Comparison of ENCODE assay signal across 19 mouse cellular contexts in genomic region chr9:69336063-69336462, GRCm38 (mm10).
DNase-seq lines count a peak whose midpoint lies in the region; ATAC-seq and TF ChIP-seq lines count a peak whose summit lies in the region.
"Had no signal": no experiment of that assay in that cellular context is flagged by ENCODE, and none has a peak within 500 bp of the region (broad histone marks: within the 10 kb centered on the region; RNA-seq: fewer than 3 reads in every experiment).

No protein-coding gene starts in this region.

- H3K9ac ChIP-seq in liver, postnatal 0 days (replicated peaks), result no peak overlapping the region
- H3K9ac ChIP-seq in hindbrain, embryonic 14.5 days, result no peak overlapping the region
- H3K9ac ChIP-seq in forebrain, embryonic 12.5 days, result no peak overlapping the region
- no peak overlapping the region for H3K9ac ChIP-seq in intestine, embryonic 16.5 days (ENCODE audit: low read depth, low read length)
- H3K9ac ChIP-seq: forebrain, postnatal 0 days; limb, embryonic 13.5 days; neural tube, embryonic 13.5 days had no signal

- H3K27ac ChIP-seq in liver, postnatal 0 days (ENCODE audit: low read depth), result peak overlapping the region; percentile 57; the same call in 1 of the 2 replicates
- no peak overlapping the region for H3K27ac ChIP-seq in hindbrain, embryonic 14.5 days
- no peak overlapping the region for H3K27ac ChIP-seq in forebrain, embryonic 12.5 days
- no peak overlapping the region for H3K27ac ChIP-seq in intestine, embryonic 16.5 days (ENCODE audit: low read length)
- H3K27ac ChIP-seq in layer of hippocampus, adult 2 months, result no peak overlapping the region
- H3K27ac ChIP-seq: kidney, postnatal 0 days; limb, embryonic 13.5 days; neural tube, embryonic 13.5 days had no signal

- H3K4me2 ChIP-seq in liver, postnatal 0 days (ENCODE audit: low read depth, low read length), result 0 out of 2 replicates have a peak overlapping the region, but pooled peaks have one; percentile 9
- H3K4me2 ChIP-seq in hindbrain, embryonic 14.5 days (replicated peaks), result no peak overlapping the region
- no peak overlapping the region for H3K4me2 ChIP-seq in forebrain, embryonic 12.5 days
- H3K4me2 ChIP-seq in intestine, embryonic 16.5 days (ENCODE audit: low read depth, low read length), result no peak overlapping the region
- H3K4me2 ChIP-seq: heart, embryonic 11.5 days; limb, embryonic 13.5 days; neural tube, embryonic 13.5 days had no signal

- no peak for TF ChIP-seq CTCF in liver, postnatal 0 days (IDR thresholded peaks at IDR 0.05; ENCODE audit: low read depth)
- no peak for TF ChIP-seq CTCF in layer of hippocampus, adult 2 months (conservative IDR thresholded peaks at IDR 0.05)

- no peaks in the 10 kb centered on the region for H3K27me3 ChIP-seq in liver, postnatal 0 days (ENCODE audit: insufficient read depth, low read length)
- no peaks in the 10 kb centered on the region for H3K27me3 ChIP-seq in hindbrain, embryonic 14.5 days (ENCODE audit: control insufficient read depth, insufficient read depth, low read length)
- H3K27me3 ChIP-seq in forebrain, embryonic 12.5 days, result no peaks in the 10 kb centered on the region
- no peaks in the 10 kb centered on the region for H3K27me3 ChIP-seq in intestine, embryonic 16.5 days (replicated peaks; ENCODE audit: control insufficient read depth, insufficient read depth, low read length)
- H3K27me3 ChIP-seq: neural tube, embryonic 13.5 days had no signal

- H3K4me1 ChIP-seq in liver, postnatal 0 days (ENCODE audit: insufficient read depth), result peaks cover 25% of the 10 kb centered on the region
- no peaks in the 10 kb centered on the region for H3K4me1 ChIP-seq in hindbrain, embryonic 14.5 days (replicated peaks; ENCODE audit: control insufficient read depth, insufficient read depth, low read length)
- peaks cover 7% of the 10 kb centered on the region for H3K4me1 ChIP-seq in forebrain, embryonic 12.5 days
- peaks cover 9% of the 10 kb centered on the region for H3K4me1 ChIP-seq in intestine, embryonic 16.5 days (ENCODE audit: control insufficient read depth, insufficient read depth, low read length)

- no peaks in the 10 kb centered on the region for H3K36me3 ChIP-seq in liver, postnatal 0 days (replicated peaks; ENCODE audit: insufficient read depth, low read length)
- H3K36me3 ChIP-seq in hindbrain, embryonic 14.5 days (replicated peaks; ENCODE audit: control insufficient read depth, insufficient read depth), result no peaks in the 10 kb centered on the region
- H3K36me3 ChIP-seq in forebrain, embryonic 12.5 days (replicated peaks), result no peaks in the 10 kb centered on the region
- no peaks in the 10 kb centered on the region for H3K36me3 ChIP-seq in intestine, embryonic 16.5 days (ENCODE audit: control insufficient read depth, insufficient read depth, low read length)
- H3K36me3 ChIP-seq: limb, embryonic 13.5 days; neural tube, embryonic 13.5 days had no signal

- 37% methylated on average over 6 of the region's 6 CpGs for WGBS in liver, postnatal 0 days (ENCODE audit: insufficient replicate concordance)
- WGBS in hindbrain, embryonic 14.5 days, result 90% methylated on average over 6 of the region's 6 CpGs
- WGBS in forebrain, embryonic 12.5 days, result 91% methylated on average over 6 of the region's 6 CpGs
- 81% methylated on average over 6 of the region's 6 CpGs for WGBS in intestine, embryonic 16.5 days

- no peak overlapping the region for H3K4me3 ChIP-seq in liver, postnatal 0 days (ENCODE audit: low read depth, low read length)
- no peak overlapping the region for H3K4me3 ChIP-seq in hindbrain, embryonic 14.5 days (replicated peaks; ENCODE audit: low read length)
- no peak overlapping the region for H3K4me3 ChIP-seq in forebrain, embryonic 12.5 days (replicated peaks)
- no peak overlapping the region for H3K4me3 ChIP-seq in intestine, embryonic 16.5 days (ENCODE audit: low read length)
- no peak overlapping the region for H3K4me3 ChIP-seq in layer of hippocampus, adult 2 months
- H3K4me3 ChIP-seq: limb, embryonic 13.5 days; neural tube, embryonic 13.5 days had no signal

- no peak for DNase-seq in liver, postnatal 0 days
- DNase-seq in liver, result no peak
- peak; percentile 32 for DNase-seq in naive thymus-derived CD4-positive, alpha-beta T cell, adult 2 months (ENCODE audit: low read depth)
- no peak for DNase-seq in hindbrain, embryonic 14.5 days (ENCODE audit: low spot score)
- no peak for DNase-seq in layer of hippocampus, adult 2 months (ENCODE audit: low spot score in 2 of 2)
- DNase-seq: cerebellum, adult 8-10 months; embryo, embryonic 11 days; forebrain, postnatal 0 days; gastrocnemius, postnatal 10 days; lung, postnatal 36 days; right cerebral cortex, postnatal 4 days had no signal

- no peak for TF ChIP-seq EP300 in liver, postnatal 0 days (IDR thresholded peaks at IDR 0.05; ENCODE audit: low read depth)

- no peak for ATAC-seq in liver, postnatal 0 days
- peak; percentile 100 for ATAC-seq in common myeloid progenitor, adult 5-6 weeks (replicated peaks; ENCODE audit: low read depth, poor library complexity, severe bottlenecking)
- ATAC-seq in hindbrain, embryonic 14.5 days (ENCODE audit: low FRiP score), result no peak
- no peak for ATAC-seq in forebrain, embryonic 12.5 days (ENCODE audit: low FRiP score)
- no peak for ATAC-seq in intestine, embryonic 16.5 days
- ATAC-seq: forebrain, postnatal 0 days; midbrain, embryonic 16.5 days had no signal

- no peaks in the 10 kb centered on the region for H3K9me3 ChIP-seq in liver, postnatal 0 days (ENCODE audit: low read length)
- H3K9me3 ChIP-seq in hindbrain, embryonic 14.5 days (ENCODE audit: control insufficient read depth, low read length), result no peaks in the 10 kb centered on the region
- no peaks in the 10 kb centered on the region for H3K9me3 ChIP-seq in forebrain, embryonic 12.5 days
- H3K9me3 ChIP-seq in intestine, embryonic 16.5 days (ENCODE audit: control insufficient read depth, low read length), result no peaks in the 10 kb centered on the region
- H3K9me3 ChIP-seq: limb, embryonic 13.5 days; neural tube, embryonic 13.5 days had no signal
